Mouse (Mus musculus) thymus, adult 2 months (tissue): ENCODE results near the gene Ripk4.

Experiments
- CTCF ChIP-seq: fragments of 200-500 bp; IDR thresholded peaks from 2 replicates; pipeline ENCODE4 v1.5.1; 2012; ENCODE audit warnings: mild to moderate bottlenecking, control low read depth, low read length, moderate library complexity, borderline replicate concordance; ENCODE audit not compliant: control insufficient read depth, poor library complexity, insufficient read depth; ENCODE audit errors: extremely low read depth
- POLR2A ChIP-seq: fragments of 200-500 bp; IDR thresholded peaks from 2 replicates; pipeline ENCODE4 v1.6.1; 2012; ENCODE audit warnings: mild to moderate bottlenecking, low read length, control low read depth, moderate library complexity; ENCODE audit not compliant: control insufficient read depth, poor library complexity, insufficient read depth; ENCODE audit errors: extremely low read depth

- TF ChIP-seq POLR2A (no peak), CTCF (no peak)
These were observed 11.2 kb downstream of the Ripk4 start for GRCm38 (mm10) chr16:97752316-97752941.
